Mouse (Mus musculus): ENCODE measurements around the gene Ppp2r5c. TPM values are rescaled to one million over a fixed set of nuclear protein-coding genes. Genes with fewer than 3 reads are reported as not detected.
A peak's percentile ranks its signal among the peaks of the same experiment; 100 is the strongest.

The Ppp2r5c gene
- total and polyA plus RNA-seq, 3 experiments: 72.0 to 100.0 (median 93.9) TPM

GRCm38 (mm10) chr12:110545040-110545701 lies 98.3 kb downstream of the Ppp2r5c start:
- peak; percentile 50 for DNase-seq (ENCODE audit: low read depth, low spot score)
- no peaks in the 10 kb centered on the region for H3K79me2 ChIP-seq (ENCODE audit: control insufficient read depth, insufficient read depth, low read length, poor library complexity)
- TF ChIP-seq ELF1 (IDR thresholded peaks at IDR 0.05; ENCODE audit: low read depth, low read length) (no peak), POLR2A (IDR thresholded peaks at IDR 0.05; ENCODE audit: control insufficient read depth in 1 of 2, insufficient read depth in 1 of 2, low read depth in 1 of 2, low read length in 2 of 2, poor library complexity in 1 of 2) (no peak), KAT2A (conservative IDR thresholded peaks at IDR 0.05; ENCODE audit: low read depth, low read length) (no peak), TBP (IDR thresholded peaks at IDR 0.05; ENCODE audit: low read depth, low read length) (no peak), ZKSCAN1 (IDR thresholded peaks at IDR 0.05; ENCODE audit: low read depth, low read length) (no peak), EP300 (IDR thresholded peaks at IDR 0.05; ENCODE audit: low read depth in 1 of 2, low read length in 2 of 2) (peak; percentile 61 to 79), RCOR1 (IDR thresholded peaks at IDR 0.05; ENCODE audit: low read depth, low read length) (peak; percentile 43; the same call in 1 of the 2 replicates), MYB (IDR thresholded peaks at IDR 0.05; ENCODE audit: low read depth, low read length) (no peak), GATA1 (IDR thresholded peaks at IDR 0.05; ENCODE audit: low read depth, low read length) (peak; percentile 56), E2F4 (IDR thresholded peaks at IDR 0.05; ENCODE audit: borderline replicate concordance, low read depth, low read length) (no peak), ZMIZ1 (IDR thresholded peaks at IDR 0.05; ENCODE audit: low read depth, low read length) (no peak), HCFC1 (IDR thresholded peaks at IDR 0.05; ENCODE audit: low read depth, low read length) (no peak), MAFK (IDR thresholded peaks at IDR 0.05; ENCODE audit: borderline replicate concordance, low read depth, low read length) (no peak), POLR2AphosphoS2 (IDR thresholded peaks at IDR 0.05; ENCODE audit: low read length) (no peak), SMC3 (IDR thresholded peaks at IDR 0.05; ENCODE audit: low read depth, low read length) (no peak), CTCF (IDR thresholded peaks at IDR 0.05 in 2 of 3, conservative IDR thresholded peaks at IDR 0.05 in 1 of 3; ENCODE audit: control insufficient read depth in 1 of 3, insufficient read depth in 1 of 3, low read depth in 2 of 3, low read length in 3 of 3, poor library complexity in 1 of 3, severe bottlenecking in 1 of 3) (no peak), TCF12 (IDR thresholded peaks at IDR 0.05; ENCODE audit: low read depth, low read length) (peak; percentile 69), MAZ (IDR thresholded peaks at IDR 0.05; ENCODE audit: low read depth, low read length) (no peak)
- no peak overlapping the region for H3K9ac ChIP-seq (ENCODE audit: control insufficient read depth, low read depth, low read length, poor library complexity, severe bottlenecking)
- peaks cover 5 to 6% of the 10 kb centered on the region in 2 experiments; a peak in 2 of 4 replicates for H3K4me1 ChIP-seq (ENCODE audit: control insufficient read depth in 1 of 2, insufficient read depth in 2 of 2, low read length in 2 of 2)
- no peaks in the 10 kb centered on the region for H3K27me3 ChIP-seq (ENCODE audit: control insufficient read depth in 1 of 2, insufficient read depth in 2 of 2, low read length in 2 of 2)
- H3K36me3 ChIP-seq (ENCODE audit: control insufficient read depth in 1 of 2, insufficient read depth in 2 of 2, low read length in 2 of 2): peaks cover 7 to 10% of the 10 kb centered on the region in 2 experiments; a peak in 3 of 4 replicates
- peak overlapping the region; percentile 37 for H3K27ac ChIP-seq (ENCODE audit: control insufficient read depth, low read depth, low read length)
- no peak overlapping the region for H3K4me3 ChIP-seq (ENCODE audit: control insufficient read depth in 1 of 2, insufficient read depth in 1 of 2, low read depth in 2 of 2, low read length in 2 of 2)
- H3K9me3 ChIP-seq (replicated peaks; ENCODE audit: insufficient read depth, low read length): no peaks in the 10 kb centered on the region

DNA sequence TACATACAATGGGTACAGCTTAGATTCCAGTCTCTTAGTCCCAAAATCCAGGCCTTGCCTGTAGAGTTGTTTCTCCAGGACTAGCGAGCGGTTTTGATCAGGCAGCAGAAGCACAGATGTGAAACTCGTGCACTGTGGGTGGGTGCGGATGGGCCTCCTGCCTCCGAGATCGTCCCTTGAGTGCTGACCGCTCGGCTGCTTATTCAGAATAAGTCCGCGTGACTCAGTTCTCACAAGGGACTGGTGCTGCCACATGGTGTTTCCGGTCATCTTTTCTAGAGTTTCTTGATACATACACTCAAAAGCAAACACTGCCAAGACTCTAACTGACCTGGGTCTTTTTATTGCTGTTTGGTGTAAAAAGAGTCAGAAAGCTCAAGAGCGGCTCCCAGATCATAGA lies 100.7 kb downstream of the Ppp2r5c start:
- no peak overlapping the region for H3K9ac ChIP-seq (ENCODE audit: control insufficient read depth, low read depth, low read length, poor library complexity, severe bottlenecking)
- H3K27ac ChIP-seq (ENCODE audit: control insufficient read depth, low read depth, low read length): no peak overlapping the region
- DNase-seq (ENCODE audit: low read depth, low spot score): no peak
- peaks cover 5 to 6% of the 10 kb centered on the region in 2 experiments; a peak in 2 of 4 replicates for H3K4me1 ChIP-seq (ENCODE audit: control insufficient read depth in 1 of 2, insufficient read depth in 2 of 2, low read length in 2 of 2)
- H3K27me3 ChIP-seq (ENCODE audit: control insufficient read depth in 1 of 2, insufficient read depth in 2 of 2, low read length in 2 of 2): no peaks in the 10 kb centered on the region
- peaks cover 7 to 10% of the 10 kb centered on the region in 2 experiments; a peak in 3 of 4 replicates for H3K36me3 ChIP-seq (ENCODE audit: control insufficient read depth in 1 of 2, insufficient read depth in 2 of 2, low read length in 2 of 2)
- TF ChIP-seq E2F4 (IDR thresholded peaks at IDR 0.05; ENCODE audit: borderline replicate concordance, low read depth, low read length): no peak
- TF ChIP-seq NELFE (IDR thresholded peaks at IDR 0.05; ENCODE audit: low read depth, low read length): no peak
- TF ChIP-seq MAFK (IDR thresholded peaks at IDR 0.05; ENCODE audit: borderline replicate concordance, low read depth, low read length): no peak
- no peak for TF ChIP-seq KAT2A (conservative IDR thresholded peaks at IDR 0.05; ENCODE audit: low read depth, low read length)
- no peak for TF ChIP-seq EP300 (IDR thresholded peaks at IDR 0.05; ENCODE audit: low read depth in 1 of 2, low read length in 2 of 2)
- TF ChIP-seq USF1 (IDR thresholded peaks at IDR 0.05; ENCODE audit: low read depth, low read length): no peak
- no peak for TF ChIP-seq JUND (IDR thresholded peaks at IDR 0.05; ENCODE audit: low read depth, low read length)
- TF ChIP-seq ETS1 (IDR thresholded peaks at IDR 0.05; ENCODE audit: low read depth, low read length): no peak
- no peak for TF ChIP-seq UBTF (IDR thresholded peaks at IDR 0.05; ENCODE audit: borderline replicate concordance, insufficient read depth, low read depth, low read length)
- TF ChIP-seq USF2 (IDR thresholded peaks at IDR 0.05; ENCODE audit: borderline replicate concordance in 1 of 2, insufficient read depth in 1 of 2, low read depth in 1 of 2, low read length in 2 of 2): no peak
- TF ChIP-seq GABPA (IDR thresholded peaks at IDR 0.05; ENCODE audit: low read depth, low read length): no peak
- TF ChIP-seq RCOR1 (IDR thresholded peaks at IDR 0.05; ENCODE audit: low read depth, low read length): no peak
- TF ChIP-seq MAZ (IDR thresholded peaks at IDR 0.05; ENCODE audit: low read depth, low read length): no peak
- TF ChIP-seq POLR2AphosphoS5 (IDR thresholded peaks at IDR 0.05; ENCODE audit: borderline replicate concordance, low read depth, low read length): no peak
- TF ChIP-seq SMC3 (IDR thresholded peaks at IDR 0.05; ENCODE audit: low read depth, low read length): no peak
- H3K4me3 ChIP-seq (ENCODE audit: control insufficient read depth in 1 of 2, insufficient read depth in 1 of 2, low read depth in 2 of 2, low read length in 2 of 2): no peak overlapping the region
- H3K9me3 ChIP-seq (replicated peaks; ENCODE audit: insufficient read depth, low read length): no peaks in the 10 kb centered on the region
- H3K79me2 ChIP-seq (ENCODE audit: control insufficient read depth, insufficient read depth, low read length, poor library complexity): no peaks in the 10 kb centered on the region

Measured in MEL (cell line).